Mouse (Mus musculus) MEL (cell line): ENCODE data around the gene Gmfg. TPM values are rescaled to one million over a fixed set of nuclear protein-coding genes. Genes with fewer than 3 reads are reported as not detected.

Experiments used
- DNase-seq: peaks from one replicate; pipeline ENCODE4 v3.0.0; 2011; ENCODE audit warnings: low read depth, low spot score
- H3K27ac ChIP-seq: 2 replicates; pipeline ENCODE4 v1.5.1; 2012; ENCODE audit warnings: low read depth, mild to moderate bottlenecking, control low read depth, low read length, moderate library complexity; ENCODE audit not compliant: control insufficient read depth
- H3K27me3 ChIP-seq, 2 experiments: fragments of 150-350 bp in 1 of 2; sonication (generic) in 1 of 2; 2 replicates each; pipeline ENCODE4 v1.6.1; 2012; ENCODE audit warnings: low read length in 2 of 2, mild to moderate bottlenecking in 2 of 2, improper control_type of control experiment in 1 of 2, moderate library complexity in 1 of 2; ENCODE audit not compliant: insufficient read depth in 2 of 2, control insufficient read depth in 1 of 2
- H3K36me3 ChIP-seq, 2 experiments: 2 replicates each; pipeline ENCODE4 v1.6.1; 2012 to 2014; ENCODE audit warnings: low read length in 2 of 2, improper control_type of control experiment in 1 of 2, inconsistent platforms in 1 of 2, mild to moderate bottlenecking in 1 of 2; ENCODE audit not compliant: insufficient read depth in 2 of 2, control insufficient read depth in 1 of 2
- H3K4me1 ChIP-seq, 2 experiments: fragments of 150-350 bp in 1 of 2; sonication (generic) in 1 of 2; 2 replicates each; pipeline ENCODE4 v1.6.1; 2012; ENCODE audit warnings: low read length in 2 of 2, improper control_type of control experiment in 1 of 2, mild to moderate bottlenecking in 1 of 2; ENCODE audit not compliant: insufficient read depth in 2 of 2, control insufficient read depth in 1 of 2
- H3K4me3 ChIP-seq, 2 experiments: fragments of 150-350 bp in 1 of 2; sonication (generic) in 1 of 2; 2 replicates each; pipeline ENCODE4 v1.5.1; 2012; ENCODE audit warnings: low read depth in 2 of 2, low read length in 2 of 2, mild to moderate bottlenecking in 2 of 2, moderate library complexity in 2 of 2, control low read depth in 1 of 2, improper control_type of control experiment in 1 of 2; ENCODE audit not compliant: control insufficient read depth in 1 of 2, insufficient read depth in 1 of 2
- H3K79me2 ChIP-seq: 2 replicates; pipeline ENCODE4 v1.6.1; 2012; ENCODE audit warnings: mild to moderate bottlenecking, low read length, moderate library complexity; ENCODE audit not compliant: control insufficient read depth, poor library complexity, insufficient read depth
- H3K9ac ChIP-seq: 2 replicates; pipeline ENCODE4 v1.6.1; 2012; ENCODE audit warnings: low read depth, mild to moderate bottlenecking, control low read depth, low read length, moderate library complexity; ENCODE audit not compliant: control insufficient read depth, poor library complexity, severe bottlenecking
- H3K9me3 ChIP-seq: fragments of 150-350 bp; sonication (generic); replicated peaks from 2 replicates; pipeline ENCODE4 v1.6.1; 2012; ENCODE audit warnings: mild to moderate bottlenecking, low read length, improper control_type of control experiment, moderate library complexity; ENCODE audit not compliant: insufficient read depth
- CHD1 ChIP-seq: IDR thresholded peaks from 2 replicates; pipeline ENCODE4 v1.6.1; 2012; ENCODE audit warnings: low read depth, mild to moderate bottlenecking, inconsistent platforms, low read length, improper control_type of control experiment
- E2F4 ChIP-seq: IDR thresholded peaks from 2 replicates; pipeline ENCODE4 v1.6.1; 2011; ENCODE audit warnings: low read depth, low read length, improper control_type of control experiment, borderline replicate concordance
- EP300 ChIP-seq, 2 experiments: IDR thresholded peaks; 2 replicates each; pipeline ENCODE4 v1.6.1; 2011; ENCODE audit warnings: improper control_type of control experiment in 2 of 2, low read length in 2 of 2, low read depth in 1 of 2, mild to moderate bottlenecking in 1 of 2
- ETS1 ChIP-seq: IDR thresholded peaks from 2 replicates; pipeline ENCODE4 v1.6.1; 2012; ENCODE audit warnings: low read depth, mild to moderate bottlenecking, inconsistent platforms, low read length, improper control_type of control experiment, moderate library complexity
- GABPA ChIP-seq: IDR thresholded peaks from 2 replicates; pipeline ENCODE4 v1.6.1; 2012; ENCODE audit warnings: low read depth, mild to moderate bottlenecking, inconsistent platforms, low read length, improper control_type of control experiment, moderate library complexity
- GATA1 ChIP-seq: IDR thresholded peaks from 2 replicates; pipeline ENCODE4 v1.6.1; 2011; ENCODE audit warnings: low read depth, low read length, improper control_type of control experiment
- HCFC1 ChIP-seq: IDR thresholded peaks from 2 replicates; pipeline ENCODE4 v1.6.1; 2012; ENCODE audit warnings: low read depth, mild to moderate bottlenecking, inconsistent platforms, low read length, improper control_type of control experiment, moderate library complexity
- KAT2A ChIP-seq: conservative IDR thresholded peaks from 2 replicates; pipeline ENCODE4 v1.6.1; 2012; ENCODE audit warnings: low read depth, low read length, improper control_type of control experiment, inconsistent platforms
- MAFK ChIP-seq: IDR thresholded peaks from 2 replicates; pipeline ENCODE4 v1.6.1; 2011; ENCODE audit warnings: low read depth, mild to moderate bottlenecking, low read length, improper control_type of control experiment, borderline replicate concordance
- MAX ChIP-seq: IDR thresholded peaks from 2 replicates; pipeline ENCODE4 v1.6.1; 2011; ENCODE audit warnings: low read length, improper control_type of control experiment
- MAZ ChIP-seq: IDR thresholded peaks from 2 replicates; pipeline ENCODE4 v1.6.1; 2012; ENCODE audit warnings: low read depth, mild to moderate bottlenecking, inconsistent platforms, low read length, improper control_type of control experiment
- MXI1 ChIP-seq: IDR thresholded peaks from 2 replicates; pipeline ENCODE4 v1.6.1; 2011; ENCODE audit warnings: mild to moderate bottlenecking, low read depth, low read length, improper control_type of control experiment
- MYB ChIP-seq: IDR thresholded peaks from 2 replicates; pipeline ENCODE4 v1.6.1; 2011; ENCODE audit warnings: mild to moderate bottlenecking, low read depth, low read length, improper control_type of control experiment
- MYC ChIP-seq: IDR thresholded peaks from 2 replicates; pipeline ENCODE4 v1.6.1; 2011; ENCODE audit warnings: low read depth, mild to moderate bottlenecking, low read length, improper control_type of control experiment, moderate library complexity
- NRF1 ChIP-seq: IDR thresholded peaks from 2 replicates; pipeline ENCODE4 v1.6.1; 2014; ENCODE audit warnings: low read depth, mild to moderate bottlenecking, inconsistent platforms, low read length, improper control_type of control experiment, moderate library complexity; ENCODE audit not compliant: poor library complexity, insufficient read depth, severe bottlenecking
- RCOR1 ChIP-seq: IDR thresholded peaks from 2 replicates; pipeline ENCODE4 v1.6.1; 2012; ENCODE audit warnings: low read depth, mild to moderate bottlenecking, inconsistent platforms, low read length, improper control_type of control experiment
- SIN3A ChIP-seq: IDR thresholded peaks from 2 replicates; pipeline ENCODE4 v1.6.1; 2012; ENCODE audit warnings: low read length, improper control_type of control experiment, inconsistent platforms
- TAL1 ChIP-seq: IDR thresholded peaks from 2 replicates; pipeline ENCODE4 v1.6.1; 2012; ENCODE audit warnings: mild to moderate bottlenecking, inconsistent platforms, low read length, moderate library complexity, mixed read lengths
- TBP ChIP-seq: IDR thresholded peaks from 2 replicates; pipeline ENCODE4 v1.8.0; 2011; ENCODE audit warnings: low read depth, low read length, improper control_type of control experiment
- TCF12 ChIP-seq: IDR thresholded peaks from 2 replicates; pipeline ENCODE4 v1.6.1; 2014; ENCODE audit warnings: low read depth, mild to moderate bottlenecking, inconsistent platforms, low read length, improper control_type of control experiment, moderate library complexity
- UBTF ChIP-seq: IDR thresholded peaks from 2 replicates; pipeline ENCODE4 v1.6.1; 2012; ENCODE audit warnings: low read depth, mild to moderate bottlenecking, inconsistent platforms, low read length, improper control_type of control experiment, moderate library complexity, borderline replicate concordance; ENCODE audit not compliant: insufficient read depth
- USF1 ChIP-seq: IDR thresholded peaks from 2 replicates; pipeline ENCODE4 v1.6.1; 2014; ENCODE audit warnings: low read depth, mild to moderate bottlenecking, inconsistent platforms, low read length, improper control_type of control experiment, moderate library complexity
- ZC3H11A ChIP-seq: IDR thresholded peaks from 2 replicates; pipeline ENCODE4 v1.6.1; 2012; ENCODE audit warnings: low read depth, mild to moderate bottlenecking, inconsistent platforms, low read length, improper control_type of control experiment
- ZMIZ1 ChIP-seq: IDR thresholded peaks from 2 replicates; pipeline ENCODE4 v1.6.1; 2012; ENCODE audit warnings: low read depth, mild to moderate bottlenecking, inconsistent platforms, low read length, improper control_type of control experiment, moderate library complexity
- polyA plus RNA-seq, 2 experiments: library from polyadenylated mRNA; stranded (reverse) in 1 of 2; unstranded in 1 of 2; fragments of >175 nt in 1 of 2; fragments of >200 nt in 1 of 2; gene quantifications; 2 replicates each; pipeline versions ENCODE4 v1.2.1 to v1.2.4; 2012; ENCODE audit warnings: low replicate concordance in 2 of 2, low read depth in 1 of 2; ENCODE audit not compliant: insufficient read length in 2 of 2, insufficient read depth in 1 of 2, missing spikeins in 1 of 2
- total RNA-seq: library from RNA; depleted of rRNA; stranded (reverse); fragments of 300-350 nt; gene quantifications from 2 replicates; pipeline ENCODE4 v1.2.3, GENCODE M21; 2012

Gmfg gene
- total and polyA plus RNA-seq, 3 experiments = 25.0 to 31.2 TPM; not detected in 1

GRCm38 (mm10) chr7:28482854-28483253 lies 45.6 kb downstream of the Gmfg start:
- Histone ChIP-seq H3K4me1 (no peaks in the 10 kb centered on the region), H3K36me3 (no peaks in the 10 kb centered on the region), H3K9me3 (no peaks in the 10 kb centered on the region), H3K9ac (no peak overlapping the region), H3K27me3 (0 out of 4 replicates have a peak, but pooled peaks cover 0 to under 1% of the 10 kb centered on the region in 2 experiments), H3K27ac (no peak overlapping the region), H3K79me2 (no peaks in the 10 kb centered on the region)
- DNase-seq = no peak
- TF ChIP-seq TBP (no peak), HCFC1 (no peak), RCOR1 (no peak), ZMIZ1 (no peak), SIN3A (no peak)
- TF ChIP-seq, all 39 proteins: peak for 0
- no peak overlapping the region for H3K4me3 ChIP-seq

GRCm38 (mm10) chr7:28484192-28484591 lies 46.9 kb downstream of the Gmfg start:
- TF ChIP-seq MXI1 = no peak
- no peak for TF ChIP-seq ZC3H11A
- Histone ChIP-seq H3K36me3 (no peaks in the 10 kb centered on the region), H3K79me2 (no peaks in the 10 kb centered on the region), H3K9me3 (no peaks in the 10 kb centered on the region), H3K4me3 (no peak overlapping the region), H3K4me1 (no peaks in the 10 kb centered on the region), H3K9ac (no peak overlapping the region), H3K27me3 (0 out of 4 replicates have a peak, but pooled peaks cover 0 to 2% of the 10 kb centered on the region in 2 experiments), H3K27ac (no peak overlapping the region)
- no peak for DNase-seq

- no peak for DNase-seq
- no peaks in the 10 kb centered on the region for H3K79me2 ChIP-seq
- no peaks in the 10 kb centered on the region for H3K36me3 ChIP-seq
- no peak overlapping the region for H3K9ac ChIP-seq
- no peak overlapping the region for H3K4me3 ChIP-seq
- TF ChIP-seq TCF12 (no peak), USF1 (no peak), GATA1 (no peak), E2F4 (no peak), MAZ (no peak), EP300 (IDR thresholded peaks at IDR 0.05; ENCODE audit: low read depth in 1 of 2, low read length in 2 of 2) (no peak), CHD1 (no peak), GABPA (no peak), SIN3A (no peak), MYC (no peak), MAFK (no peak), KAT2A (no peak), TAL1 (no peak), MAX (no peak), ETS1 (no peak), NRF1 (no peak), UBTF (no peak), MYB (no peak)
- H3K27ac ChIP-seq = no peak overlapping the region
- no peaks in the 10 kb centered on the region for H3K9me3 ChIP-seq
- no peaks in the 10 kb centered on the region for H3K4me1 ChIP-seq
- H3K27me3 ChIP-seq = 0 out of 4 replicates have a peak, but pooled peaks cover 0 to 2% of the 10 kb centered on the region in 2 experiments
These were observed 50.8 kb downstream of the Gmfg start for GRCm38 (mm10) chr7:28488030-28488491.
